Mouse (Mus musculus): ENCODE data around the gene Pdgfb. TPM values are rescaled to one million over a fixed set of nuclear protein-coding genes. Genes with fewer than 3 reads are reported as not detected.

The Pdgfb gene
- polyA plus RNA-seq, 1 experiment from 2014 or later = 8.4 TPM

GRCm38 (mm10) chr15:80003581-80003980, 11.2 kb downstream of the Pdgfb start:
- Histone ChIP-seq H3K4me2 (0 out of 2 replicates have a peak overlapping the region, but pooled peaks have one; percentile 14), H3K4me3 (no peak overlapping the region), H3K9me3 (no peaks in the 10 kb centered on the region), H3K27me3 (no peaks in the 10 kb centered on the region), H3K9ac (no peak overlapping the region), H3K4me1 (peaks cover 30% of the 10 kb centered on the region), H3K27ac (peak overlapping the region; percentile 71), H3K36me3 (no peaks in the 10 kb centered on the region)
- no peak for ATAC-seq (ENCODE audit: borderline replicate concordance, extremely low read depth, low FRiP score, low TSS enrichment)
- 36% methylated on average over 2 of the region's 2 CpGs for WGBS

- no peak overlapping the region for H3K9ac ChIP-seq
- H3K9me3 ChIP-seq = no peaks in the 10 kb centered on the region
- no peaks in the 10 kb centered on the region for H3K36me3 ChIP-seq
- H3K4me1 ChIP-seq = peaks cover 29% of the 10 kb centered on the region
- no peak overlapping the region for H3K4me2 ChIP-seq
- ATAC-seq (ENCODE audit: borderline replicate concordance, extremely low read depth, low FRiP score, low TSS enrichment) = no peak
- no peak overlapping the region for H3K27ac ChIP-seq
- no peaks in the 10 kb centered on the region for H3K27me3 ChIP-seq
- no peak overlapping the region for H3K4me3 ChIP-seq
- WGBS = 87% methylated on average over 23 of the region's 23 CpGs
Observed at GRCm38 (mm10) chr15:80001601-80002000, 13.2 kb downstream of the Pdgfb start.

DNA sequence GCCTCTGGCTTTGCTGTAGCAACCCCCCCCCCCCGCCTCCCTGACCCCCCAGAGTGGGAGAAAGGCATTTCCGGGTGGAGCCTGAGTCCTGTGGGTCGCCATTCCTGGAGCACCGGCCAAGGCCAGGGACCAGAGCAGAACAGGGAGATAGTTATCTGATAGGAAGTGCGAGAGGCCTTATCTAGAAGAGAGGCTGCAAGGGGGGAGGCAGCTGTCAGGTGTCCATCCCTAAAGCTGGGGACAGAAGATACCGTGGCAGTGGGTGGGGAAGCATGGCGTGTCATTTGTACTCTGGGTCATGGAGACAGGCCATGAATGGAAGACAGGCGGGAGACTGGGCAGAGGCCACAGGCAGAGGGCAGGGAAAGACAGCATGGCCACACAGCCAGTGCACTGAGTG, 14.1 kb downstream of the Pdgfb start:
- no peak overlapping the region for H3K9ac ChIP-seq
- H3K4me3 ChIP-seq = no peak overlapping the region
- no peaks in the 10 kb centered on the region for H3K27me3 ChIP-seq
- no peaks in the 10 kb centered on the region for H3K36me3 ChIP-seq
- no peak for ATAC-seq (ENCODE audit: borderline replicate concordance, extremely low read depth, low FRiP score, low TSS enrichment)
- no peak overlapping the region for H3K4me2 ChIP-seq
- no peaks in the 10 kb centered on the region for H3K9me3 ChIP-seq
- H3K27ac ChIP-seq = no peak overlapping the region
- 25% methylated on average over 8 of the region's 8 CpGs for WGBS
- H3K4me1 ChIP-seq = peaks cover 20% of the 10 kb centered on the region

- H3K9ac ChIP-seq = no peak overlapping the region
- 0 out of 2 replicates have a peak overlapping the region, but pooled peaks have one; percentile 1 for H3K27ac ChIP-seq
- no peaks in the 10 kb centered on the region for H3K27me3 ChIP-seq
- no peaks in the 10 kb centered on the region for H3K9me3 ChIP-seq
- no peaks in the 10 kb centered on the region for H3K4me1 ChIP-seq
- WGBS = 40% methylated on average over 3 of the region's 3 CpGs
- no peak overlapping the region for H3K4me2 ChIP-seq
- no peak for ATAC-seq (ENCODE audit: borderline replicate concordance, extremely low read depth, low FRiP score, low TSS enrichment)
- no peaks in the 10 kb centered on the region for H3K36me3 ChIP-seq
- H3K4me3 ChIP-seq = no peak overlapping the region
Observed at GRCm38 (mm10) chr15:79997988-79998387, 16.8 kb downstream of the Pdgfb start.

- H3K27me3 ChIP-seq = no peaks in the 10 kb centered on the region
- H3K4me1 ChIP-seq = no peaks in the 10 kb centered on the region
- H3K27ac ChIP-seq = no peak overlapping the region
- no peak overlapping the region for H3K4me3 ChIP-seq
- no peaks in the 10 kb centered on the region for H3K9me3 ChIP-seq
- WGBS = 84% methylated on average over 11 of the region's 11 CpGs
- H3K36me3 ChIP-seq = no peaks in the 10 kb centered on the region
- H3K9ac ChIP-seq = no peak overlapping the region
- ATAC-seq (ENCODE audit: borderline replicate concordance, extremely low read depth, low FRiP score, low TSS enrichment) = no peak
- no peak overlapping the region for H3K4me2 ChIP-seq
Observed at GRCm38 (mm10) chr15:79996781-79997180, 18.0 kb downstream of the Pdgfb start.

DNA sequence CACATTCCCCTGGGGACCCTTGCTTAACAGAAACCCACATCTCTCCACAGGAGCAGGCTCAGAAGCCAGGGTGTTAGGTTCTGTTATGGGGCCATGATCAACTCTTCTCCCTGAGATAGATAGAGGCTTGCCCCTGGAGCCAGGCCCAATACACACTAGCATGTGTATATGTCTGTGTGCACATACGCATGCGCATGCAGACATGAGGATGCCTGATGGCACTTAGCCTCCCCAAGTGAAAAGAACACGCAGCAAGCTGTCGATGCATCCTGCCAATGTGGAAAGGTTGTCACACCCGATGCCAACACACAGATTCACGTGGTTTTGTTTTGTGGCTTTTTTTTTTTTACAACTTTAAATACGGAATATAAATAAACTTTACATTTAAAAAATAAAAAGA, 19.2 kb downstream of the Pdgfb start:
- 87% methylated on average over 7 of the region's 7 CpGs for WGBS
- H3K27ac ChIP-seq = no peak overlapping the region
- ATAC-seq (ENCODE audit: borderline replicate concordance, extremely low read depth, low FRiP score, low TSS enrichment) = no peak

DNA sequence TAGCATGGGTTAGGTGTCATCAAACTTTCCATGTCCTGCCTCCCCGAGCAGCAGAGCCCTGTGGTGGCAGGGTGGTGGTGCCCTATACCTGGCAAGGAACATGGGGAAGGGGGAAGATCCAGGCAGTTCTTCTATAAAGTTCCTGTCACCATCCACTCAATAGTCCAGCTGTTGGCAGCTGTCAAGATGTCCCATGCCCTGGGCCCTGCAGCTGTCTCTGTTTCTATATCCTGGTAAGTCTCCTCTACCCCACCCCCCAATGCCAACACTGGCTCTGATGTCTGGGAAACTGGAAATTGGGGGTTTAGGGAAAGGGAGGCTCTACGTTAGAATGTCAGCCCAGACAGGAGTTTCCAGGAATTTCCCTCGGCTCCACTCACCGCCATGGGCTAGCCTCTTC, 20.2 kb downstream of the Pdgfb start:
- H3K4me2 ChIP-seq = no peak overlapping the region
- no peaks in the 10 kb centered on the region for H3K36me3 ChIP-seq
- no peak overlapping the region for H3K4me3 ChIP-seq
- 68% methylated on average over 4 of the region's 4 CpGs for WGBS
- no peak overlapping the region for H3K9ac ChIP-seq
- H3K27me3 ChIP-seq = no peaks in the 10 kb centered on the region
- H3K4me1 ChIP-seq = no peaks in the 10 kb centered on the region
- no peak for ATAC-seq (ENCODE audit: borderline replicate concordance, extremely low read depth, low FRiP score, low TSS enrichment)
- no peaks in the 10 kb centered on the region for H3K9me3 ChIP-seq
- H3K27ac ChIP-seq = no peak overlapping the region

More for the DNA sequence above, 19.2 kb downstream of the Pdgfb start:
- Histone ChIP-seq H3K9ac (no peak overlapping the region), H3K36me3 (no peaks in the 10 kb centered on the region), H3K9me3 (no peaks in the 10 kb centered on the region), H3K4me2 (no peak overlapping the region), H3K4me1 (no peaks in the 10 kb centered on the region), H3K4me3 (no peak overlapping the region), H3K27me3 (no peaks in the 10 kb centered on the region)

GRCm38 (mm10) chr15:79986182-79986581, 28.6 kb downstream of the Pdgfb start:
- H3K4me1 ChIP-seq = peaks cover 30% of the 10 kb centered on the region
- H3K4me3 ChIP-seq = no peak overlapping the region
- no peak overlapping the region for H3K4me2 ChIP-seq
- no peaks in the 10 kb centered on the region for H3K9me3 ChIP-seq
- H3K36me3 ChIP-seq = no peaks in the 10 kb centered on the region
- H3K27ac ChIP-seq = no peak overlapping the region
- no peak for ATAC-seq (ENCODE audit: borderline replicate concordance, extremely low read depth, low FRiP score, low TSS enrichment)
- WGBS = 59% methylated on average over 8 of the region's 8 CpGs
- no peaks in the 10 kb centered on the region for H3K27me3 ChIP-seq
- no peak overlapping the region for H3K9ac ChIP-seq

- H3K4me1 ChIP-seq = peaks cover 34% of the 10 kb centered on the region
- no peak overlapping the region for H3K27ac ChIP-seq
Observed at GRCm38 (mm10) chr15:79985471-79985870, 29.3 kb downstream of the Pdgfb start.

DNA sequence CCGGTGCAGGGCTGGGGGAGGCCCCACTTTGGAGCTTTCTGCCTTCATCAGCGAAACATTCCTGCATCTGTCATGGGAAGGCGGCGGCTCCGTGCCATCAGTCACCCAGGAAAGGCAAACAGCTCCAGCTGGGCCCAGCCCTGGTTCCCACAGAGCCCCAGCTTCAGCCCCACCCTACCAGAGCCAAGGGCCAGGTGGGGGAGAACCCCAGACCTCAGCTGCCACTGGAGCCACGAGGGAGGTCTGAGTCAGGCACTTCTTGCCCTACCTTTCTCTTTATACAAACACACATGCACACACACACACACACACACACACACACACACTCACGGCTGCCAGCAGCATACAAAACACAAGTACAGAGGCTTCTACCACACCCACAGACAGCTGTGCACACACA, 30.6 kb downstream of the Pdgfb start:
- 0 out of 2 replicates have a peak, but pooled peaks have one; percentile 55 for ATAC-seq (ENCODE audit: borderline replicate concordance, extremely low read depth, low FRiP score, low TSS enrichment)
- Histone ChIP-seq H3K9ac (no peak overlapping the region), H3K4me1 (peaks cover 34% of the 10 kb centered on the region), H3K9me3 (no peaks in the 10 kb centered on the region), H3K4me3 (no peak overlapping the region), H3K27me3 (no peaks in the 10 kb centered on the region), H3K4me2 (no peak overlapping the region), H3K36me3 (no peaks in the 10 kb centered on the region), H3K27ac (0 out of 2 replicates have a peak overlapping the region, but pooled peaks have one; percentile 24)
- 14% methylated on average over 7 of the region's 7 CpGs for whole genome bisulfite sequencing

More at GRCm38 (mm10) chr15:79985471-79985870, 29.3 kb downstream of the Pdgfb start:
- Histone ChIP-seq H3K27me3 (no peaks in the 10 kb centered on the region), H3K36me3 (no peaks in the 10 kb centered on the region), H3K4me3 (no peak overlapping the region), H3K4me2 (no peak overlapping the region), H3K9ac (no peak overlapping the region), H3K9me3 (no peaks in the 10 kb centered on the region)
- no peak for ATAC-seq (ENCODE audit: borderline replicate concordance, extremely low read depth, low FRiP score, low TSS enrichment)
- 32% methylated on average over 11 of the region's 11 CpGs for WGBS

GRCm38 (mm10) chr15:79980716-79981115, 34.1 kb downstream of the Pdgfb start:
- no peak overlapping the region for H3K9ac ChIP-seq
- WGBS = 52% methylated on average over 11 of the region's 11 CpGs

DNA sequence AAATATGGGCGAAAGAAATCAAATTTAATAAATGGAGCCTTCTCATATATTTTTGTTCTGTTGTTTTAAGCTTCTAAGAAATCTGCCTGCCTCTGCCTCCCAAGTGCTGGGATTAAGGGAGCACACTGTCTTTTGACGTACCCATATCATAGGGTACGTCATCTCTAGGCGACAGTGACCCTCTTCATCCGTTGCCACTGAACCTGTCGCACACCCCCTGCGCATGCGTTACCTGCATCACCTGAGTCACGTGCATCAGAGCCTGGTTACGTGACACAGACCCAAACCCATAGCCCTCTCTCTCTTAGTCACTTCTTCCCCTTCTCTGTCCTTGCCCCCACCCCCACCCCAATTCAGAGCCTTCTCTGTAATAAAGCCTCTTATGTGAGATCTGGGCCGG, 42.6 kb downstream of the Pdgfb start:
- no peaks in the 10 kb centered on the region for H3K4me1 ChIP-seq
- 93% methylated on average over 11 of the region's 11 CpGs for WGBS
- no peak for ATAC-seq (ENCODE audit: borderline replicate concordance, extremely low read depth, low FRiP score, low TSS enrichment)

More at GRCm38 (mm10) chr15:79980716-79981115, 34.1 kb downstream of the Pdgfb start:
- Histone ChIP-seq H3K9me3 (no peaks in the 10 kb centered on the region), H3K27ac (no peak overlapping the region), H3K36me3 (no peaks in the 10 kb centered on the region), H3K4me1 (peaks cover 27% of the 10 kb centered on the region), H3K27me3 (no peaks in the 10 kb centered on the region), H3K4me2 (no peak overlapping the region), H3K4me3 (no peak overlapping the region)
- ATAC-seq (ENCODE audit: borderline replicate concordance, extremely low read depth, low FRiP score, low TSS enrichment) = no peak

GRCm38 (mm10) chr15:79970940-79971339, 43.8 kb downstream of the Pdgfb start, which contains the start of gene Cbx7:
Cbx7 (minus strand) TSS chr15:79971119.
- H3K36me3 ChIP-seq = no peaks in the 10 kb centered on the region
- no peak for ATAC-seq (ENCODE audit: borderline replicate concordance, extremely low read depth, low FRiP score, low TSS enrichment)
- H3K9ac ChIP-seq = no peak within 1 kb of the TSS
- no peak within 1 kb of the TSS for H3K4me2 ChIP-seq
- H3K4me1 ChIP-seq = no peaks in the 10 kb centered on the region
- H3K4me3 ChIP-seq = no peak within 1 kb of the TSS
- H3K27me3 ChIP-seq = no peaks in the 10 kb centered on the region
- WGBS = 90% methylated on average over 11 of the region's 11 CpGs
- H3K9me3 ChIP-seq = no peaks in the 10 kb centered on the region
- no peak within 1 kb of the TSS for H3K27ac ChIP-seq

More for the DNA sequence above, 42.6 kb downstream of the Pdgfb start:
- H3K4me2 ChIP-seq = no peak overlapping the region
- H3K9me3 ChIP-seq = no peaks in the 10 kb centered on the region
- H3K27me3 ChIP-seq = no peaks in the 10 kb centered on the region
- H3K36me3 ChIP-seq = no peaks in the 10 kb centered on the region
- H3K27ac ChIP-seq = no peak overlapping the region
- no peak overlapping the region for H3K9ac ChIP-seq
- H3K4me3 ChIP-seq = no peak overlapping the region
